Mouse (Mus musculus) heart, adult 11 months (tissue): Measurements from ENCODE around the gene Olfr76.
"Not testable (repeated sequence)": the region's sequence is repeated elsewhere in the genome, so short reads cannot be mapped to it uniquely, and the experiment has no call there.

Source experiments
- DNase-seq: peaks from one replicate; pipeline ENCODE4 v3.0.0; 2022

Gene Olfr76

GRCm38 (mm10) chr19:12123103-12123502 is at the start of gene Olfr76:
TSS of gene Olfr76 (minus strand) at chr19:12123203.
- no peak for DNase-seq

DNA sequence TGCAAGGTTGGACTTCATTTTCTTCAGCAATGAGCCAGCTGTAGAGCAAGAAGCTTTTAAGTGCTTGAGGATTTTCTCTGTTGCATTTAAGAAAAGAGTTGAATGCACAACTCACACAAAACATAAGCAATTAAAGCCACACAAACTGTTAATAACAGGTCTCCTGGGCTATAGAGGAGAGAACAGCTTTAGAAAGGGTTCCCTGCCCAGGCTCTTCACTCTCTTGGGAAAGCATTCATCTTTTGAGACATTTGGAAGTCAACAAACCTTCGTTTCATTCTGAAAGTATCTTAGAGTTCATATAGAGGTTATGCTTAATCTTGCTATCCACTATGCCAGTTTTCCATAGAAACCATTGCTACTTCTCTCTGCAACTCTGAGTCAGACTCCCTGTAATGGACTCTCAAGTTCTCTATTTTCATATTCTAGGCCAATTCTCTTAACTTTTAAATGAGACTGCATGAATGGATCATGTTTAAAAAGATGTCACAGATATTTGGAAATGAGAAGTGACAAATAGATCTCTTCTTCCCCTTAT is 47.1 kb upstream of the Olfr76 start, which contains the start of gene Olfr1555-ps1:
Olfr1555-ps1 (minus strand) TSS at position 51 of the 538 bp plus-strand sequence.
- not testable (repeated sequence) for DNase-seq

DNA sequence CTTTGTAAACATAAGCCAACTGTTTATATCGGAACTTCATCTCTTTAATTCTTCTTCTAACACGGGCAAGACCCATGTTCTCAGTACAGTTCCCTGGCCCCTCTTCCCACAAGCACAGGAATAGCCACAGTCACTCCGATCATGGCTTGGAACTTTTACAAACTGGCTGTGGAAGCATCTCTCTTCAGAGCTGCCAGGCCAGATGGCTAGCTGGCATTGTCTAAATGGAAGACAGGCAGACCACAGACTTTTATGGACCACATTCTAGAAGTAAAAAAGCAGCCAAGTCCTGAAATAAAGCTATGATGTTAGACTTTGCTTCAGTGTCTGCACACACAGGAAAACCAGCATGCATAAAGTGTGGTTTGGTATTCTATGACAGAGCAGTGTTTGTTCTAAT is 22.4 kb upstream of the Olfr76 start:
- DNase-seq: no peak

DNA sequence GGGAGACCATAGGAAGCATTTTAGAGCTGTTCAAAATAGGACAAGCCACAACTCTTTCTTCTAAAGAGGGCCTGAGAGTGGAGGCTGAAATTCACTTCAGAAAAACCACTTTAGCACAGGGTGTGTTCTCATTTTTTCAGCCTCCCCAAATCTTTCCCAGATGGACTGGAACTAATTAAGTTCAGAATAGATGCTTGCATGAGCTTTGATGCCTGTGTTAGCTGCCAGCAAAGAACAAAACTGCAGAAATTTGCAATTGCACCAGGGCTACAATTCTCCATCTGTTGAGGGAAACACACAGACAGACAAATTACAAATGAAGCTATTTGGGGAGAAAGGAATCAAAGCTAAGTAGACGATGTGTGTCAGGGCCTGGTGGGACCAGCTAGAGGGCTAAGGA is 20.4 kb upstream of the Olfr76 start:
- no peak for DNase-seq

GRCm38 (mm10) chr19:12134289-12134688 is 11.3 kb upstream of the Olfr76 start:
- no peak for DNase-seq

DNA sequence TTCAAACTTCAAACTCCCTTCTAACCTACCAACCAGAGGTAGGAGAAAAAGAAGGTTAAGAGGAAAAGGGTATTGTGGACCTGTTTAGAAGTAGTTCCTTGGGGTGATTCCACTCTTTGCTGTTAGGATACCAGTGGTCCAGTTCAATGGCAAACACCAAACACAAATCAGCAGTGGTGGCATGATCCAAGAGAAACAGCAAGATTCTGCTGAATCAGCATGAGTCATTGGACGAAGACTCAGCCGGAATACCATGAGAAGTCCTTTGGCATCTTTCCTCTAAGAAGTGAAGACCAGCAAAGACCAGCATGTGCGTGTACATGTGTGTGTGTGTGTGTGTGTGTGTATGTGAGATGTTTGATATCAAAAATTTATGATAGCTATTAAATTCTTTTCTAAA is 6.5 kb downstream of the Olfr76 start:
- DNase-seq: no peak

- DNase-seq: no peak
These were observed 7.2 kb downstream of the Olfr76 start, which contains the start of gene Olfr1428 for GRCm38 (mm10) chr19:12115797-12116196. TSS of gene Olfr1428 (minus strand) at chr19:12115897.

DNA sequence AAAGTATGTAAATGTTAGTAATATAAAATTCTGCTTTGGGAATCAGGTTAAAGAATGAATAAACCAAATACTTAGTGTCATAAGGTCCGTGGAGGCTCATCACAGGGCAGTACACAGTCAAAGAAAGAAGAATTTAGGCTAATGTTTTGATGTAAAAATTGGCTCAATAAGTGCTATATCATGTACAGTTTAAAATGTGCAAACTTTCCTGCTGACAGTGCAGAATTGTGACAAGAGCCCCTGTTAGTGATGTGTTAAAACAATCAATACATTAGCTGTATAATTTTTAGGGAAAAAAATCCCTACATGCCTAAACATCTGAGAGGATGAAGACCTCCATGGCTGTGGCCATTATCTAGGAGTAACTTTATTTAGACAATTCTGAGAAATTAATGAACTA is 9.2 kb downstream of the Olfr76 start:
- DNase-seq: no peak

DNA sequence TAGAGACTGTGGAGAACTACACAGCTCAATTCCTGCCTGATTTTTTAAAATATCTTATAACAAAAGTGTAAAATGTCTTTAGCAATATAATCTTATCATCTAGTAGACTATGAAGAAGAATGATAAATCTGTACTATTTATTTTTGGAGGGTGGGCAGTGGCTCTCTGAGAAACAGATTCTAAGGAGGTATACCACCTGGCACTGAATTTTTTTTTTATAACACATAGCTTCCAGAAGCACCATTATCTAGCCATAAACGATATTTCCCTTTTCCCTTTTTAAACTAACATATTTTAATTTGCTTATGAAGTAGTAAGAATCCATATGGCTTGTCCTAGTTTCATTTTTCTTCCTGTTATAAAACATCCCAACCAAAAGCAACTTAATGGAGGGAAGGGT is 18.5 kb downstream of the Olfr76 start:
- DNase-seq: no peak

DNA sequence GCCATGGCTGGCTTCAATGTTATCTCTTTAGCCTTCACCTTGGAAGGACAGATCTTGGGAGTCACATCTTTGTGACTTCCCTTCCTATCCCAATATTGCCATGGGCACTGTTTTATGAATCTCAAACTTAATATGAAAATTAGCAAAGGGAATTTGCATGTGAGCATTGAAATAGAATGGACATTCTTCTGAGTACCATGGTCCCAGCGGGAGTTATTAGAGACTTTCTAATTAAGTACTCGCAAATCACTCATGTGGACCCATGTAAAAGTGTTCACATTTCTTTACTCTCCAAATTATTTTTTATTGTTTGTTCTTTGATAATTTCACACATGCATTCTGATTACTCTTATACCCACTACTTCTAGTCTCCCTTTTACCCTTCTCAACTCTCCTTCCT is 19.8 kb downstream of the Olfr76 start, which contains the start of gene Olfr1427:
Olfr1427 (minus strand) TSS at position 101 of the 400 bp plus-strand sequence.
- DNase-seq: no peak

DNA sequence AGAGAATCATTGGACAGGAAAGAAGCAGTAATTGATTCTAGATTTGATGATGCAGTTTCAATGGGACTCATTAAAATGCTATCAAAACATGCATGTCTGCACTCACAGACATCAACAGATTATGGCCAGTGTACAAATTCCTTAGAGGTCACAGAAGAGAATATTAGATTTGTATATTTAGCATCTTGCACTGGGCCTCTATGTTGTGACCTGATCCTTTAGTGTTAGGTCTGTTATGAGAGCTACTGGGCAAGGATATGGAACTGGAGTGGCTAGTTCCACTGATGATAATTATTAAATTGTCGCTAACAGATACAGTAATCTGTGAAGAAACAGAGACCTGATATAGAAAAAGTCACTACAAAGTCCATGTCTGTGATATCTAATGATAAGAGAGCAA is 31.1 kb downstream of the Olfr76 start, which contains the start of gene Olfr1426:
Olfr1426 (minus strand) TSS at position 101 of the 400 bp plus-strand sequence.
- no peak for DNase-seq

GRCm38 (mm10) chr19:12077631-12078030 is 45.4 kb downstream of the Olfr76 start, which contains the start of gene Olfr1425:
TSS of gene Olfr1425 (minus strand) at chr19:12077731.
- DNase-seq: not testable (repeated sequence)

DNA sequence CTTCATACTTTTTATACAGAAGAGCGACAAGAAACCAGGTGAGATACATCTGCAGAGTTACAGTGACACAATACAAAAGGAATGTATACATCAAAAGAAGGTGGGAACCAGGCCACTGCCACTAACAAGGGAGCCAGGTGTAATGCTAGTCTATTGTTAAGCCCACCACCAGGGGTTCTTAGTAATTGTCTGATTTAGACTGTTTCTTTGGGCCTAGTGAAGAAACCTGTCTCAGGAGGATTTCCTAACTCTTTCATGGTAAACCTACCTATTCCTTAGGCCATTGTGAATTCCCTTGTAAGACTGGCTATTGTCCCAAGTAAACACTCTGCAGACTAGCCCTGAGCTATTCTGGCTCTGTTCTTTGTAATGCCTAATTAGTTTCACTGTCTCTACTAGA is 53.5 kb downstream of the Olfr76 start:
- peak; percentile 51 for DNase-seq
